Mouse (Mus musculus): ENCODE results near the gene Cacna2d2.

DNA sequence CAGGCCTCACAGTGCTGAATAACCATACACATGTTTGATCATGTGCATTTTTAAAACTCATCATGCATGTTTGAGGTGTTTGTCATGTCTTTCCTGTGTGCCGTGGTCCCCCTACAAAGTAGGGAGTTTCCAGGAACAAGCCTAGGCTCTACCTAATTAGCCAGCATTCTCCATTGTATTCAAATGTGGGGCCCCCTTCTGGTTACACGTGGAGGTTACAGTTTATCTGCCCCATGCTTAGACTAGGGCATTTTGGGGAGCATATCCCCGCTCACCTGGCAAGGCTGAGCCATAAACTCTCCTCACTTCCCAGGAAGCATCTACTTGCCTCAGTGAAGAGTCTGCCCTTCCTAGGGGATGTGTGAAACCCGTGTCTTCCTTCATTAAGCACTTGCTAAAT is 3.0 kb upstream of the Cacna2d2 start:
- TF ChIP-seq POLR2A (IDR thresholded peaks at IDR 0.05; ENCODE audit: low read depth, low read length) (no peak), CTCF (IDR thresholded peaks at IDR 0.05; ENCODE audit: extremely low read depth, insufficient read length, insufficient replicate concordance, low read depth, low read length) (no peak)

Measured in small intestine, adult 2 months (tissue).